Mouse (Mus musculus) fibroblast of lung, adult 2 months (primary cell): Measurements from ENCODE around the gene Slc16a2.
"Not testable (repeated sequence)": the region's sequence is repeated elsewhere in the genome, so short reads cannot be mapped to it uniquely, and the experiment has no call there.

Source experiments
- DNase-seq: peaks from one replicate; pipeline ENCODE4 v3.0.0-alpha.2; 2011; ENCODE audit warnings: low read depth

Gene Slc16a2

GRCm38 (mm10) chrX:103734041-103734625 lies 87.7 kb downstream of the Slc16a2 start:
- DNase-seq, result no peak

GRCm38 (mm10) chrX:103733091-103733490 lies 88.7 kb downstream of the Slc16a2 start:
- DNase-seq, result no peak

GRCm38 (mm10) chrX:103732033-103732703 lies 89.6 kb downstream of the Slc16a2 start:
- no peak for DNase-seq

DNA sequence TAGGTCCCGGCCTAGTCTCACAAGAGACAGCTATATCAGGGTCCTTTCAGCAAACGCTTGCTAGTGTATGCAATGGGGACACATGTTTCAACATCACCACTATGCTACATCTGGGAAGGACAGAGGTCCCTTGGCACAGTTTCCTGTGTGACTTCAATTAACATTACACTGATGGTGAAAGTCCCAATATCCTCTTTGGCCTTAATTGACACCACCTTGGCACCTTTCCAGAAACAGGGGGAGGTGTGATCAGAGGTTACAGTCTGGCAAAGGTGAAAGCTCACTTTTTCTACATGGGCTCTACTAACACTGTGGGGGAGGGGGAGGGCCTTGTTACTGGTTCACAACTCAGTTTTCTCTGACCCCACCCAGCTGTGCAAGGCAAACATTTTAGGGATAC lies 99.3 kb downstream of the Slc16a2 start:
- no peak for DNase-seq

DNA sequence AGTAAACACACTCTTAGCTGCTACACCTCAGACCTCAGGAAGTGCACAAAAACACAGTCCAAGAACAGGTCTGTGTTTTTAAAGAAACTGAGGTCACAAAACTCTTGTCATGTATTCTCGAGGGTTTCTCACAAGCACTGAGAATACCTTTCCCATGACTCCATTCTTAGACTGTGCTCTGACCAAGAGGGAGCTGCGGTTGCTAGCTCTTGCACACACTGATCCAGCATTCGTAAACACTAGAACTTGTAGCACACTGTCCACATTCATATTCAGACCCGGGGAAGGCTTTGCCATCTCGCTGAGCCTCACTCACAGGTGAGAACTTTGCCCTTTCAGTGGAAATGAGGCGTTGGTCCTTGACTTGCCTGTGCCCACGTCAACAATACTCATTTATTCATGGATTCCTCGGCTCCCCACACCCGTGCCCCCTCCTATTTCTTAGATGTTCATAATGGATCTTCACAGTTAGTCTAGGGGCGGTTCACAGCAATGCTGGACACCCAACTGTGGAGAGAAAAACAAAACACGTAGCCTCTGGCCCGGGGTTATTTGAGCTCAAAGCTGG lies 102.1 kb downstream of the Slc16a2 start:
- no peak for DNase-seq

- DNase-seq, result no peak
Observed at GRCm38 (mm10) chrX:103712922-103713321, 108.9 kb downstream of the Slc16a2 start.

DNA sequence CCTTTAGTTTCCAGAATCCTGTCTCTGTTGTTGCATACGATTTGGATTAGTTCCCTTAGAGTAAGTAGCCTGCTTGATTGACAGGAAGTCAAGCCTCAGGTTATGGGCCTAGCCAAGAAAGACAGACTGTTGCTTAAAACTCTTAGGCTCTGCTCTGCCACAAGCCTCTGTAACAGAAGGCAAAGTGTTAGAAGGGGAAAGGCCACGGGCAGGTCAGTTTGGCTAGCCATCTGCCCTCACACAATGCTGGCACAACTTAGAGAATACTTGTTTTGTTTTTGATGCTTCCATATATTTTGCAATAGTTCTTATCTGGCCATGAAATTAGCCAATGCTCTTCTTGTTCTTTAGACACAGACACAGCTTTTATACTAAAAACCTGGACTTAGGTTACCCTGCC lies 112.1 kb downstream of the Slc16a2 start:
- no peak for DNase-seq

GRCm38 (mm10) chrX:103708592-103708991 lies 113.2 kb downstream of the Slc16a2 start:
- no peak for DNase-seq

GRCm38 (mm10) chrX:103704611-103705010 lies 117.2 kb downstream of the Slc16a2 start:
- no peak for DNase-seq

DNA sequence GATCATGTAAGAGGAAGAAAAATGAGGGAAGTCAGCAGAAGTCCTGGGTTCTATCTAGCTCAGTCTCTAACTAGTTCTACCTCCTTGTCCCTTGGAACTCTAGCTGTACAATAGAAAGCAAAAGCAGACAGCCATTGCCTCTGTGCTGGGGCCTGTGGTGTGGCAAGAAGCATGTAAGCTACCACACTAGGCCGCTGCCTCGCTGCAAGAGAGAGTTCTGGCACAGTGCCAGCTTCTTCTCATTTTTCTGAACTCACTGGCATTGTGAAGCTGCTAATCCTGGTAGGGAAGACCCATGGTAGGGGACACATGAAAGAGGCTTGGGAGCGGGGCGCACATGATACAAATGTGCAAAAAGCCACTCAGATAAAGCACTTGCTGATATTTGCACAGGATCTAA lies 117.8 kb downstream of the Slc16a2 start:
- no peak for DNase-seq

- no peak for DNase-seq
Observed at GRCm38 (mm10) chrX:103697796-103698195, 124.0 kb downstream of the Slc16a2 start.

DNA sequence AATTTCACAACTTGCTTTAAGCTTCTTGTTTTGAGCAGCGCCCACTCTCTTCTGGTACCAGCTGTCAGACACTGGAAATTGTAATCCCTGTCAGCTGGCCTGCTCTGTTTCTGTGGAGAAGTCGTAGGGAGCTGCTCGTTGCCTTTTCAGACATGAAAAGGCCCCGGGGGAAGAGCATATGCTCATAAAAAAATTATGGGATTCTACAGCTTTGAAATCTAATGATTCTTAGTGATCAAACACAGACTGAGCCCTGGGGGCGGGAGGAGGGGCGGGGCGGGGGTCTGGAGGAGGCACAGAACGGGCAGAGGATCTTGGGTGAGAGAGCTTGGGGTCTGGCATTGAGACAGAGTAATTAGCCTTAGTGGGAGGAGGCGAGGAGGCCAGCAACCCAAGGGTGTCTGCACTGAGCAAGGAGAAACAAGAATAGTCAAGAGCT lies 125.7 kb downstream of the Slc16a2 start:
- no peak for DNase-seq

DNA sequence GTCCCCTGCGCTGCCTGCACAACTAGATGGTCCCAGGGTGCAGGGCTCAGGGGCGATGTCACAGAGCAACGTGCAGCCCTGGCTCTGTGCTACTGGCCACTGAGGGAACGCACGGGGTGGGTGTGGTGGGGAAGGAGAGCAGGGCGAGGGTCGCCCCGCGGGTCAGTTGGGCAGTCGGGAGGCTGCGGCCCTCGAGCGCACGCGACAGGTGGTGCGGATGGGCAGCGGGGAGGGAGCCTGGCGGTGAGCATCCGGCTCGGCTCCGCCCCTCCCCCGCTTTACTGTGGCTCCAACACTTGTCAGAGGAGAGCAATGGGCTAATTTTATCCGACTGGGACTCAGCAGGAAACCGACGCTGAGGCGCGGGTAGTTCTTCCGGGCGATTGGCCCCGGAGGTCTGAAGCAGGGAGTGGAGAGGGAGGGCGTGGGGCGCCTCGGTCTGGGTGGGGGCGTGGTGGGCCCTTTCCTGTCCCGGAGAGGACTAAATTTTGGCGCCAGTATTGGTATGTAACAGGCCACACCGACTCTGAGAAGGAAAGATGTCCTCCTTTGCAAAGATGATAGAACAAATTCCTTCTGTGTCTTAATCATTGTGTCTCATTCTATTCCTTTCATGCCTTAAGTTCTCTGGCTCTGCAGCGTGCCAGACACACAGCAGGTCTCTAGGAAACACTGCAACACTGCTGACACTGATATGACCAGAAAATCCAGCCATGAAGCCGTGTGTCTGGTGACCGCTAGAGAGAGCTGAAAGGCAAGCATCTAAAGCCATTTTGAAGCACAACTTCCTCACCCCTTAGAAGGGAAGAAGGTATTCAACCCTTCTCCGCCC lies 126.4 kb downstream of the Slc16a2 start:
- peak; percentile 54 for DNase-seq

DNA sequence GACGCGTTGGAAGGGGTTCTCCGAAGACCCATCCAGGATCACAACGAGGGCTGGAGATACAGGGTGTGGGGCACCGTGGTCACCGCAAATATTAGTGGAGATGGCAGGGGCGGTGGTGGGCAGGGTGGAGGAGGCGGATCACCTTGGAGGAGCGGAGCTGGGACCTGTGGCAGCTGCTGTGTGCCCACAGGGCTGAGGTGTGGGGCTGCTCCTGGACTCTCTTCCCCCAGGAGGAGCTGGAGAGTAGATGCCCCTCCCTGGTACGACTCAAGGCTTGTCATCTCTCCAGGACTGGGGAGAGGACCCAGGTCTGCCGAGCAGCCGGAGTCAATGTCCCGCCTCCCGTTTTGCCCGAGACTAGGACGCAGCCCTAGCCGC lies 127.0 kb downstream of the Slc16a2 start:
- no peak for DNase-seq

GRCm38 (mm10) chrX:103694381-103694780 lies 127.4 kb downstream of the Slc16a2 start:
- DNase-seq, result no peak

GRCm38 (mm10) chrX:103692916-103693315 lies 128.9 kb downstream of the Slc16a2 start:
- no peak for DNase-seq

DNA sequence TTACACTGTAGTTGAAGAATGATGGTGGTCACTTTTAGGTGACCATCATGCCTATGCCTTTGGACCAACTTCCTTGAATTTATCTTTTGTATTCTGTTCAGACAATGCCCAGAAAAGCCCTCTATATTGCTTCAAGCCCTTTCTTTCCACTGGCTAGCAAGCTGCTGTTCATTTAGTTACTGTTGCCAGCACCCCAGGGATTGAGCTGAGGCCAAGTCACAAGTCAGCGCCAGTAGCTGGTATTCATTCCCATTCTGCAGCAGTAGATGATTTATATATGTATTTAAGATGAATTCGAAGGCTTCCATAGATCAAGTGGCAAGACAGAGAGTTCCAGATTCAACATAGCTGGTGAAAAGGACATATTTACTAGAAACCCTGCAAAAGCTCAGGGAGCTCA lies 133.2 kb downstream of the Slc16a2 start:
- DNase-seq, result no peak

DNA sequence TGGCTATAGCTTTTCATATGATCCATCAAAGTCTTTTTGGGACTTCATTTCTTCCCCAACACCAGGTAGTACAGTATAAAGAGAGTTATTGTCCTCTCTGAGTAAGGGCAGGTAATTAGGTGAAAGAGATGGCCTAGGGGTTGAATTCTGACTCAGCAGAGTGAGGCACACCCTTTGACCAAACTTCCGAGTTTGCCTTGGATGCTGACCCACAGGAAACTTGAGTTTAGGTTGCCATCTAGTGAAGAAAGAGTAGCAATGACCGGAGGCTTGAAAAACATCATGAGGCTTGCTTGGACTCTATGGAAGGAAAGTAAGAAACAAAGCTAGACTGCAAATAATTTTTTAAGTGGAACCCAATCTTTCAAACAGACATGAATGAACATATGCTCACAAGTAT lies 147.1 kb downstream of the Slc16a2 start:
- no peak for DNase-seq

DNA sequence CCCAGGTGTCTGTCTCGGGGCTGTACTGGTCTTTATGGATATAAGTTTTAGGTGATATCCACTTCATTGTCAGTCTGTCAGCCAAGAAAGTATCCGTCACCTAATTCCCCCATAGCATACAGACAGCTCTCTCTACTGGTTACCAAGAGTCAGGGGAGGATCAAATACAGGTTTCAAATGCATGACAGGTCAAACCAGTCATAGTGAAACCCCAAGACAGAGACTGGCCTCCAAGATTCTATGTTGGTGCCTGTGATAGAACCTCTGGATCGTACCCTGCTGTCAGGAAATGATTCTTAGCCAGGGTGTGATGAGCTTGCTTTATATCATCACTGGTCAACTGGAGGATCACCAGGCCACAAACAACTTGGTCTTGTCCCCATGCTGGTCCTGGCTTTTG lies 148.0 kb downstream of the Slc16a2 start:
- no peak for DNase-seq

GRCm38 (mm10) chrX:103670245-103670644 lies 151.5 kb downstream of the Slc16a2 start:
- DNase-seq, result no peak

DNA sequence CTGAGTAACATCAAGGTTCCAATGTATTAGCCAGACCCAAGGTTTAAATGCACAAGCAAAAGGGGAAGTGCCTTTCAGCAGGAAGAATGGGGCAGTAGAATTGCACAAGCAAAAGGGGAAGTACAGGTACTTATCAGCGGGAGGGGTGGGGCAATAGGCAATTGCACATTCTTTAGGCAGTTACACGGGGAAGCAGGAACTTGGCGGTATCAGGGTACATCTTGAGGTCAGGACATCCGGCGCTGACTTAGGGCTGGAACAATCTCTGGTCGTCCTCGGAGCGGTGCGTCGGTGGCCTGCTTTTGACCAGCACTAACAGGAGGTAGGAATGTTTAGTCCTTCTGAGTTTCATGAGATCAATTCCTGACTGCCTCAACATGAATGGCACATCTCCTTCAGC lies 157.3 kb downstream of the Slc16a2 start:
- not testable (repeated sequence) for DNase-seq

- no peak for DNase-seq
Observed at GRCm38 (mm10) chrX:103658985-103659384, 162.8 kb downstream of the Slc16a2 start.

DNA sequence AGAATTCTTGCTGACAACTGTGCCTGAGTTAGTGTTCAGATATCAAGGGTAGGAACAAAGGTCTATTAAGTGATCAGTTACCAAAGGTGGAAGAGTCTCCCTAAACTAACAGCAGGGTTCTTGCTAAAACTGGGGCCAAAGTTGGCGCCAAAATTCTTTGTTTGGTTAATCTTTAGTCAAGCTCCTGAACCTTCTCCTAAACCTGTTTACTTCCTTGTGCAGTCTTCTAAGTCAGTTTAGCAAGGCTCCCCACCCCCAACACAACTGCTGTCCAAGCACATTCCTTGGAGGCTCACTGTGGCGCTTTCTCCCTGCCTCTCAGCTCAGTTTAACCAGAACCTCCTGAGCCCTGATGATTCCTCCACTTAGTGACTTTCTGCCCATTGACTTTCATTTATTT lies 168.8 kb downstream of the Slc16a2 start:
- DNase-seq, result no peak
